Mouse (Mus musculus): ENCODE data around the gene Dock9.

The Dock9 gene

GRCm38 (mm10) chr14:121659061-121659824, 138.4 kb downstream of the Dock9 start:
- DNase-seq: peak; percentile 34 to 57

GRCm38 (mm10) chr14:121658537-121658936, 139.1 kb downstream of the Dock9 start:
- peak in 1 of 2 experiments; percentile 26 for DNase-seq

GRCm38 (mm10) chr14:121657633-121658032, 140.0 kb downstream of the Dock9 start:
- DNase-seq: no peak

- DNase-seq: no peak
Measured at GRCm38 (mm10) chr14:121656912-121657311, 140.7 kb downstream of the Dock9 start.

- no peak for DNase-seq
Measured at GRCm38 (mm10) chr14:121654977-121655376, 142.7 kb downstream of the Dock9 start.

- peak in 1 of 2 experiments; percentile 44 for DNase-seq
Measured at GRCm38 (mm10) chr14:121654416-121654967, 143.1 kb downstream of the Dock9 start.

GRCm38 (mm10) chr14:121653717-121654116, 143.9 kb downstream of the Dock9 start:
- no peak for DNase-seq

- no peak for DNase-seq
Measured at GRCm38 (mm10) chr14:121653241-121653640, 144.4 kb downstream of the Dock9 start.

- peak in 1 of 2 experiments; percentile 43 for DNase-seq
Measured at GRCm38 (mm10) chr14:121648581-121649060, 149.0 kb downstream of the Dock9 start.

GRCm38 (mm10) chr14:121647693-121648092, 149.9 kb downstream of the Dock9 start:
- no peak for DNase-seq

- DNase-seq: peak; percentile 35 to 52
Measured at GRCm38 (mm10) chr14:121646617-121647016, 151.0 kb downstream of the Dock9 start.

GRCm38 (mm10) chr14:121644302-121644701, 153.3 kb downstream of the Dock9 start:
- DNase-seq: no peak

GRCm38 (mm10) chr14:121641271-121641670, 156.4 kb downstream of the Dock9 start:
- no peak for DNase-seq

- peak; percentile 43 to 58 for DNase-seq
Measured at GRCm38 (mm10) chr14:121636935-121637510, 160.6 kb downstream of the Dock9 start.

- DNase-seq: peak; percentile 47 to 63
Measured at GRCm38 (mm10) chr14:121634736-121635430, 162.8 kb downstream of the Dock9 start.

GRCm38 (mm10) chr14:121634093-121634735, 163.4 kb downstream of the Dock9 start:
- DNase-seq: peak; percentile 30 to 60

GRCm38 (mm10) chr14:121631934-121632333, 165.7 kb downstream of the Dock9 start:
- DNase-seq: no peak

GRCm38 (mm10) chr14:121626741-121627140, 170.9 kb downstream of the Dock9 start:
- no peak for DNase-seq

GRCm38 (mm10) chr14:121623996-121624542, 173.6 kb downstream of the Dock9 start:
- DNase-seq: peak; percentile 25 to 40

GRCm38 (mm10) chr14:121621806-121622205, 175.8 kb downstream of the Dock9 start:
- no peak for DNase-seq

GRCm38 (mm10) chr14:121620567-121620966, 177.1 kb downstream of the Dock9 start:
- DNase-seq: no peak

GRCm38 (mm10) chr14:121620157-121620556, 177.5 kb downstream of the Dock9 start:
- DNase-seq: no peak
